Mouse (Mus musculus): ENCODE results near the gene Cnnm1. TPM values are rescaled to one million over a fixed set of nuclear protein-coding genes. Genes with fewer than 3 reads are reported as not detected.

Gene Cnnm1
- total and polyA plus RNA-seq, 3 experiments, result not detected

DNA sequence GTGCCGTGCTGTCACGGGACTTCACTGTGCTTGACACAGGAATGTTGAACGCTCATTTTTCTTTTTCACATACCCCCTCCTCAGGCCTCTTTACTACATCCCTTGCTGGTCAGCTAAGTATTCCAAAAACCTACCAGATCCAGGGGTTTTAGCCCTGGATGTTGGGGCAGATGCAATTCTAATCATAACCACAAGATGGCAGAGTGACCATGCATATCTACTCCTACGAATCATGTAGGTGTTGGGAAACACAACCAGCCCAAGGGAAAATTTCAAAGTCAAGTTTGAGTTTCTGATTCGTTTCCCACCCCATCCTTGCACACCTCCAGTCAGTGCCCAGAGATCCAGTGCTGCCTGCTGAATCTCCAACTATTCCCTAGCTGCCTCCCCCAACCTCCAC lies 55.6 kb downstream of the Cnnm1 start:
- in situ Hi-C loops (cut with MboI; ENCODE audit: low pct_ligation_motif_present, low pct_unique_long_range_greater_than_20kb, low sequenced_read_pairs) (no loop called here), dilution Hi-C loops (cut with MboI; ENCODE audit: extremely low pct_ligation_motif_present, extremely low pct_unique_long_range_greater_than_20kb, low sequenced_read_pairs) (no loop called here)
- TF ChIP-seq SMC3 (IDR thresholded peaks at IDR 0.05; ENCODE audit: low read depth, low read length) (peak; percentile 88), JUND (conservative IDR thresholded peaks at IDR 0.05; ENCODE audit: low read depth, low read length) (no peak), KAT2A (IDR thresholded peaks at IDR 0.05; ENCODE audit: insufficient replicate concordance, low read length) (no peak), MEF2A (IDR thresholded peaks at IDR 0.05; ENCODE audit: borderline replicate concordance, low read depth, low read length) (no peak), ZMIZ1 (IDR thresholded peaks at IDR 0.05; ENCODE audit: low read depth, low read length) (no peak), USF1 (IDR thresholded peaks at IDR 0.05; ENCODE audit: low read depth, low read length) (no peak), MAZ (IDR thresholded peaks at IDR 0.05; ENCODE audit: low read depth, low read length) (no peak), SIN3A (IDR thresholded peaks at IDR 0.05; ENCODE audit: low read length) (0 out of 2 replicates have a peak, but pooled peaks have one; percentile 20), CTCF (conservative IDR thresholded peaks at IDR 0.05 in 1 of 2, IDR thresholded peaks at IDR 0.05 in 1 of 2; ENCODE audit: low read depth in 2 of 2, low read length in 2 of 2) (peak; percentile 95 to 99), ZC3H11A (IDR thresholded peaks at IDR 0.05; ENCODE audit: low read depth, low read length) (peak; percentile 40; the same call in 1 of the 2 replicates), E2F4 (IDR thresholded peaks at IDR 0.05; ENCODE audit: insufficient replicate concordance, low read depth, low read length) (no peak), RAD21 (IDR thresholded peaks at IDR 0.05; ENCODE audit: low read depth, low read length) (peak; percentile 93), IRF4 (IDR thresholded peaks at IDR 0.05; ENCODE audit: low read depth, low read length) (0 out of 2 replicates have a peak, but pooled peaks have one; percentile 15), UBTF (IDR thresholded peaks at IDR 0.05; ENCODE audit: low read depth, low read length) (no peak), EP300 (IDR thresholded peaks at IDR 0.05; ENCODE audit: low read length) (no peak), ETS1 (conservative IDR thresholded peaks at IDR 0.05; ENCODE audit: low read depth, low read length) (no peak), BHLHE40 (IDR thresholded peaks at IDR 0.05; ENCODE audit: low read depth, low read length) (no peak; the same call in 1 of the 2 replicates), NELFE (IDR thresholded peaks at IDR 0.05; ENCODE audit: low read depth, low read length) (no peak; the same call in 1 of the 2 replicates), POLR2AphosphoS2 (IDR thresholded peaks at IDR 0.05; ENCODE audit: low read depth, low read length) (no peak), ELF1 (IDR thresholded peaks at IDR 0.05; ENCODE audit: low read depth, low read length) (no peak), NRF1 (IDR thresholded peaks at IDR 0.05; ENCODE audit: low read depth, low read length) (no peak; the same call in 1 of the 2 replicates), TBP (conservative IDR thresholded peaks at IDR 0.05; ENCODE audit: low read depth, low read length) (no peak)
- Histone ChIP-seq H3K4me3 (replicated peaks in 1 of 3; ENCODE audit: low read depth in 2 of 3, low read length in 2 of 3, poor library complexity in 1 of 3) (no peak overlapping the region), H3K27ac (ENCODE audit: insufficient read depth, low read depth) (no peak overlapping the region), H3K9me3 (replicated peaks; ENCODE audit: low read length) (peaks cover 5% of the 10 kb centered on the region), H3K79me2 (replicated peaks; ENCODE audit: control insufficient read depth, extremely low read depth, insufficient read depth, poor library complexity, severe bottlenecking) (no peaks in the 10 kb centered on the region), H3K4me2 (ENCODE audit: insufficient read depth, low read depth, poor library complexity, severe bottlenecking) (peak overlapping the region; percentile 48), H3K36me3 (replicated peaks in 1 of 2; ENCODE audit: control insufficient read depth in 1 of 2, insufficient read depth in 1 of 2, low read length in 1 of 2) (peaks cover 20 to 28% of the 10 kb centered on the region in 2 experiments), H3K27me3 (replicated peaks) (no peaks in the 10 kb centered on the region), H3K4me1 (ENCODE audit: control insufficient read depth in 1 of 2, insufficient read depth in 2 of 2) (peaks cover 4 to 17% of the 10 kb centered on the region in 2 experiments), H3K9ac (ENCODE audit: insufficient read depth, low read depth) (no peak overlapping the region)
- peak; percentile 61 for DNase-seq (ENCODE audit: extremely low read depth)

Data from CH12.LX (cell line).